Mouse (Mus musculus): ENCODE data around the gene Fggy. TPM values are rescaled to one million over a fixed set of nuclear protein-coding genes. Genes with fewer than 3 reads are reported as not detected.

Fggy gene
- polyA plus RNA-seq, 1 experiment = not detected

GRCm38 (mm10) chr4:95666284-95666889, 109.1 kb downstream of the Fggy start:
- Histone ChIP-seq H3K27me3 (ENCODE audit: control insufficient read depth) (no peaks in the 10 kb centered on the region), H3K4me1 (ENCODE audit: control insufficient read depth) (no peaks in the 10 kb centered on the region), H3K9me3 (ENCODE audit: control insufficient read depth, low read length) (no peaks in the 10 kb centered on the region), H3K4me3 (replicated peaks) (no peak overlapping the region), H3K36me3 (ENCODE audit: control insufficient read depth) (no peaks in the 10 kb centered on the region)
- no peak for TF ChIP-seq GATA1 (IDR thresholded peaks at IDR 0.05; ENCODE audit: low read length)
- no peak for TF ChIP-seq TAL1 (IDR thresholded peaks at IDR 0.05; ENCODE audit: low read length)

DNA sequence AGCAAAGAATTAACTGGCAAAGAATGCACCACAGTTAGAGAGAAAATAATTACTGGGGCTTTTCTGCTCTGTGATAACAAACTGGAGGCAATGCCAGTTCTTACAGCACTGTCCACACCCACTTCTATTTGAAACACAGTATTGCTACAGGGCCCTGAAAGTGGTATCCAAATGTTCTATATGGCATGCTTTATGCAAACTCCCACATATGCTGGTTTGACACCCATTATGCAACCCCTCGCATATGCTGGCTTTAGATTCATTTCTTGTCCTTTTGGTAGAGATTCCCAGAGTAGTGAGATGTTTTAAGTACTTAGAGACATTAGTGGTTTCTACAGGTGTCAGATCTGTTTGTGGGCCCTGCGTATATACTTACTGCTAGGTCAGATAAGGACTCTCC, 109.6 kb downstream of the Fggy start:
- no peak for TF ChIP-seq GATA1 (IDR thresholded peaks at IDR 0.05; ENCODE audit: low read length)
- TF ChIP-seq TAL1 (IDR thresholded peaks at IDR 0.05; ENCODE audit: low read length) = no peak
- H3K36me3 ChIP-seq (ENCODE audit: control insufficient read depth) = no peaks in the 10 kb centered on the region
- H3K4me1 ChIP-seq (ENCODE audit: control insufficient read depth) = no peaks in the 10 kb centered on the region
- H3K9me3 ChIP-seq (ENCODE audit: control insufficient read depth, low read length) = no peaks in the 10 kb centered on the region
- no peaks in the 10 kb centered on the region for H3K27me3 ChIP-seq (ENCODE audit: control insufficient read depth)
- no peak overlapping the region for H3K4me3 ChIP-seq (replicated peaks)

DNA sequence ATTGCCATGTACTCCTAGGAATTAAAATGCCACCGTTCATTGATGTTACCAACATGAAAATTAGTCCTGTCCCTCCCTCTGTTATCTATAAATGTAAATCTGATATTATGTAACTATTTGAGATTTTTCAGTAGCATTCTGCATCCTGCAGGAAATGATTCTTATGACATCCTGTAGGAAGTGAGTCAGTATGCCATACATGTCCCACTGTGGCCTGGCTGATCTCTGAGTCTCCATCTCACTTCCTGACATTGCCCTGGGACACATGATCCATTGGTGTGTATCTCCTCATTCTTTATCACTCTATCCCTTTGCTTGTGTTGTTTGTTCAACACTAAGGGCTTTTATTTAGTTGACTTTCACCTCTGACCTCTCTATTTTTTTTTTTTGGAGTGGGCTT, 110.3 kb downstream of the Fggy start:
- Histone ChIP-seq H3K4me1 (ENCODE audit: control insufficient read depth) (no peaks in the 10 kb centered on the region), H3K36me3 (ENCODE audit: control insufficient read depth) (no peaks in the 10 kb centered on the region), H3K9me3 (ENCODE audit: control insufficient read depth, low read length) (no peaks in the 10 kb centered on the region), H3K27me3 (ENCODE audit: control insufficient read depth) (no peaks in the 10 kb centered on the region), H3K4me3 (replicated peaks) (no peak overlapping the region)
- no peak for TF ChIP-seq GATA1 (IDR thresholded peaks at IDR 0.05; ENCODE audit: low read length)
- no peak for TF ChIP-seq TAL1 (IDR thresholded peaks at IDR 0.05; ENCODE audit: low read length)

GRCm38 (mm10) chr4:95668543-95668942, 111.2 kb downstream of the Fggy start:
- no peak overlapping the region for H3K4me3 ChIP-seq (replicated peaks)
- H3K4me1 ChIP-seq (ENCODE audit: control insufficient read depth) = no peaks in the 10 kb centered on the region
- H3K27me3 ChIP-seq (ENCODE audit: control insufficient read depth) = no peaks in the 10 kb centered on the region
- H3K36me3 ChIP-seq (ENCODE audit: control insufficient read depth) = no peaks in the 10 kb centered on the region
- no peaks in the 10 kb centered on the region for H3K9me3 ChIP-seq (ENCODE audit: control insufficient read depth, low read length)
- TF ChIP-seq GATA1 (IDR thresholded peaks at IDR 0.05; ENCODE audit: low read length) (no peak), TAL1 (IDR thresholded peaks at IDR 0.05; ENCODE audit: low read length) (no peak)

DNA sequence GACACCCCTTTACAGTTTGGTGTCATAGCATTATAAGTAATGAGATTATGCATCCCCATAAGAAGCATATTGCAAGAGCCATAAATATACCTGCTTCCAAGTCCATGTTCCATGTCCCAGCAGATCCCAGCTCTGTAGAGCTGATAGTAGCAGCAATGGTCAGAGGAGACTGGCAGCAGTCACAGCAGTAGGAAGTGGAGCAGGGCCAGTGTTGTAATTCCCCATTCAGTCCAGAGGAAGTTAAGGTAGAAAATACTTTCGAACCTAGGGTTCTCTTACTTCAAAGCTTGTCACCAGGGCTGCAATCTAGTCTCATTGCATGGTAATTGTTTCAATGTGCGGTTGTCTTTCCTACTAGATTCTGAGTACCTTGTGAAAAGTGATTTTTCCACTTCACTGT, 112.0 kb downstream of the Fggy start:
- H3K9me3 ChIP-seq (ENCODE audit: control insufficient read depth, low read length) = no peaks in the 10 kb centered on the region
- TF ChIP-seq TAL1 (IDR thresholded peaks at IDR 0.05; ENCODE audit: low read length) = no peak
- TF ChIP-seq GATA1 (IDR thresholded peaks at IDR 0.05; ENCODE audit: low read length) = no peak
- no peaks in the 10 kb centered on the region for H3K4me1 ChIP-seq (ENCODE audit: control insufficient read depth)
- H3K36me3 ChIP-seq (ENCODE audit: control insufficient read depth) = no peaks in the 10 kb centered on the region
- H3K27me3 ChIP-seq (ENCODE audit: control insufficient read depth) = no peaks in the 10 kb centered on the region
- no peak overlapping the region for H3K4me3 ChIP-seq (replicated peaks)

- Histone ChIP-seq H3K4me1 (ENCODE audit: control insufficient read depth) (no peaks in the 10 kb centered on the region), H3K4me3 (replicated peaks) (no peak overlapping the region), H3K27me3 (ENCODE audit: control insufficient read depth) (no peaks in the 10 kb centered on the region), H3K9me3 (ENCODE audit: control insufficient read depth, low read length) (no peaks in the 10 kb centered on the region), H3K36me3 (ENCODE audit: control insufficient read depth) (no peaks in the 10 kb centered on the region)
- no peak for TF ChIP-seq GATA1 (IDR thresholded peaks at IDR 0.05; ENCODE audit: low read length)
- TF ChIP-seq TAL1 (IDR thresholded peaks at IDR 0.05; ENCODE audit: low read length) = no peak
These were observed 113.3 kb downstream of the Fggy start for GRCm38 (mm10) chr4:95670559-95670958.

GRCm38 (mm10) chr4:95672039-95672438, 114.7 kb downstream of the Fggy start:
- H3K4me1 ChIP-seq (ENCODE audit: control insufficient read depth) = no peaks in the 10 kb centered on the region
- TF ChIP-seq GATA1 (IDR thresholded peaks at IDR 0.05; ENCODE audit: low read length) (no peak), TAL1 (IDR thresholded peaks at IDR 0.05; ENCODE audit: low read length) (no peak)

DNA sequence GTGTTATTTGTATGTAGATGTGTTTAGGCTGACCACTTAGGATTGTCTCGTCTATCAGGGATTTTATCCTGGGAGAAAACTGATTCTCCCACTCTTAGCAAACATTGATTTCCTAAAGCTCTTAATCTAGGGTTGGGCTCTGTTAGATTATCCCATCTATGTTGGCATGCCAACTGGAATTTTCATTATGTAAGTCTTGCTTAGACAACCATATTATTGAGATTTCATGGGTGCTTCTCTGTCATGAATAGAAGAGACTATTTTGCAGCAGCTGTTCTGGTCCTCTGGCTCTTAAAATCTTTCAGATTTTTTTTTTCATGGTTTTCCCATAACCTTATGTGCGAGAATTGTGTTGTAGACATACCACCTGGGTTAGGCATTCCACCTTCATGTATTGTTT, 119.1 kb downstream of the Fggy start:
- Histone ChIP-seq H3K36me3 (ENCODE audit: control insufficient read depth) (no peaks in the 10 kb centered on the region), H3K27me3 (ENCODE audit: control insufficient read depth) (no peaks in the 10 kb centered on the region), H3K4me1 (ENCODE audit: control insufficient read depth) (no peaks in the 10 kb centered on the region), H3K4me3 (replicated peaks) (no peak overlapping the region), H3K9me3 (ENCODE audit: control insufficient read depth, low read length) (no peaks in the 10 kb centered on the region)
- TF ChIP-seq GATA1 (IDR thresholded peaks at IDR 0.05; ENCODE audit: low read length) (no peak), TAL1 (IDR thresholded peaks at IDR 0.05; ENCODE audit: low read length) (no peak)

More at GRCm38 (mm10) chr4:95672039-95672438, 114.7 kb downstream of the Fggy start:
- H3K27me3 ChIP-seq (ENCODE audit: control insufficient read depth) = no peaks in the 10 kb centered on the region
- H3K4me3 ChIP-seq (replicated peaks) = no peak overlapping the region
- H3K36me3 ChIP-seq (ENCODE audit: control insufficient read depth) = no peaks in the 10 kb centered on the region
- no peaks in the 10 kb centered on the region for H3K9me3 ChIP-seq (ENCODE audit: control insufficient read depth, low read length)

- no peaks in the 10 kb centered on the region for H3K9me3 ChIP-seq (ENCODE audit: control insufficient read depth, low read length)
- H3K4me1 ChIP-seq (ENCODE audit: control insufficient read depth) = no peaks in the 10 kb centered on the region
- H3K4me3 ChIP-seq (replicated peaks) = no peak overlapping the region
These were observed 123.6 kb downstream of the Fggy start for GRCm38 (mm10) chr4:95680756-95681449.

More at GRCm38 (mm10) chr4:95680756-95681449, 123.6 kb downstream of the Fggy start:
- Histone ChIP-seq H3K36me3 (ENCODE audit: control insufficient read depth) (no peaks in the 10 kb centered on the region), H3K27me3 (ENCODE audit: control insufficient read depth) (no peaks in the 10 kb centered on the region)
- TF ChIP-seq TAL1 (IDR thresholded peaks at IDR 0.05; ENCODE audit: low read length) = no peak

Data from erythroblast, embryonic 14.5 days (primary cell).